Mouse (Mus musculus) cerebellum, adult 11 months (tissue): ENCODE measurements around the gene Olfr743.
"Not testable (repeated sequence)": the region's sequence is repeated elsewhere in the genome, so short reads cannot be mapped to it uniquely, and the experiment has no call there.

Source experiments
- DNase-seq: peaks from one replicate; pipeline ENCODE4 v3.0.0; 2022

Olfr743 gene

DNA sequence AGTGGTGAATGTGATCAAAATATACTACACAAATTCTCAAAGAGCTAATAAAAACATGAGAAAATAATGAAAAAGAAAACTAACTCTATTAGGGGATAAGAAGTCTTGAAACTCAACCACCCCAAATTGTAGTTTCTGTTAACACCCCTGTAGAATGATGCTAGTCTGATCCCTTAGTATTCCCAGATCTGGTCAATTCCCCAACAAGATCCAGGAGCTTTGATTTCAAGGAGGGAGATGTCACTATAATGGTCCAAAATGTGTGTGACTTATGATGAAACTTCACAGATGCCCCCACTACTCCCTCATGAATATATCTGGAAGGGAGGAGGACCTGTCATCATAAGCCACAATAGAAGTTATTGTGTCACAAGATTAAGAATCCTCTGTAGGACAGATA lies at the start of gene Olfr743:
Gene Olfr743 (plus strand): TSS at position 301 of the 400 bp plus-strand sequence.
- DNase-seq = no peak

- no peak for DNase-seq
Measured at GRCm38 (mm10) chr14:50472438-50472837, 49.2 kb upstream of the Olfr743 start, which contains the start of gene Olfr741. Gene Olfr741, plus strand, starts transcription at chr14:50472738.

GRCm38 (mm10) chr14:50478406-50478805 lies 43.2 kb upstream of the Olfr743 start:
- DNase-seq = no peak

DNA sequence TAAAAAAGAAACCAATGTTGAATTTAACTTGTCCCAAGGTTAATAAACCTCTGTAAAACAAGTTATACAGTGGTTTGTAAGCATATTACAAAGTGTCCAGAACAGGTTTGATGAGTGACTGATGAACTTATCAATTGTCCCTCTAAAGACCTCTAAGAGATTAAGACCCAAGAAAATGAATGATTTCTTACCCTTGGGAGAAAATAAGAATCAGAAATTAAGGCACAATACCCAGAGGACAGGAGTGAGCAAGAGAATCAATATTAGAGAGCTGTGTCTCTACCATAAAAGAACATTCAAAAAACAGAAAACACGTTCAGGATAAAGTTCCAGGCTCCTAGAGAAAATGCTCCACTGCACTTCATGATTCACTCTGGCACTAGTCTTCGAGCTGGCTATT lies 18.3 kb upstream of the Olfr743 start, which contains the start of gene Olfr742:
Gene Olfr742 (plus strand): TSS at position 301 of the 400 bp plus-strand sequence.
- DNase-seq = no peak

GRCm38 (mm10) chr14:50552734-50553133 lies 31.1 kb downstream of the Olfr743 start:
- no peak for DNase-seq

DNA sequence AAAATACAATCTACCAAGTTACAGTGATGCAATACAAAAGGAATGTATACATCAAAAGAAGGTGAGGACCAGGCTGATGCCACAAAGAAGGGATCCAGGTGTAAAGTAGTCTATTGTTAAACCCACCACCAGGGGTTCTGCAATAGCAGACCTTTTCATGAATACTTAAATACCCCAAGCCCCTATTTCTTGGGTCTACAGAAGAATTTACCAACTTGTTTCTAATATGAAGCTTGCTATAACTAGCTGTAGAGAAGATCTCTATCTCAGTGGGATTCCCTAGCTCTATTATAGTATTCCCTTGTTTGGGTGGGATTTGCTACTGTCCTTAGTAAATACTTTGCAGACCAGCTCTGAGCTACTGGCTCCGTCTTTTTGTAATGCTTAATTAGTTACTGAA lies 51.4 kb downstream of the Olfr743 start:
- DNase-seq = not testable (repeated sequence)
